Mouse (Mus musculus) adrenal gland, postnatal 25 days (tissue): ENCODE data around the gene Nmrk2. TPM values are rescaled to one million over a fixed set of nuclear protein-coding genes. Genes with fewer than 3 reads are reported as not detected.

ENCODE experiments used
- DNase-seq: peaks from one replicate; pipeline ENCODE4 v3.0.0; 2021; ENCODE audit warnings: mixed read lengths
- total RNA-seq: library from RNA; stranded (reverse); gene quantifications from 2 replicates; pipeline ENCODE4 v1.2.3, GENCODE M21; 2021

Gene Nmrk2
- total RNA-seq, 1 experiment from 2014 or later, result not detected

- no peak for DNase-seq
These were observed 39.6 kb downstream of the Nmrk2 start for GRCm38 (mm10) chr10:81162318-81162652.

GRCm38 (mm10) chr10:81161602-81162317 is 40.1 kb downstream of the Nmrk2 start:
- no peak for DNase-seq

GRCm38 (mm10) chr10:81154736-81155135 is 47.1 kb downstream of the Nmrk2 start:
- DNase-seq, result no peak

GRCm38 (mm10) chr10:81154313-81154712 is 47.5 kb downstream of the Nmrk2 start:
- no peak for DNase-seq

- DNase-seq, result no peak
These were observed 49.2 kb downstream of the Nmrk2 start for GRCm38 (mm10) chr10:81152609-81153008.

- no peak for DNase-seq
These were observed 50.6 kb downstream of the Nmrk2 start for GRCm38 (mm10) chr10:81151261-81151660.

Other genes starting within 250 kb of the Nmrk2 start
- gene Gng7, start 187.1 kb downstream of the Nmrk2 start, total RNA-seq, result 4.5 and 7.8 TPM in 2 replicates
- 1.9 and 2.9 TPM in 2 replicates for gene Diras1, start 176.4 kb downstream of the Nmrk2 start, total RNA-seq
- 45.1 and 80.7 TPM in 2 replicates for gene Slc39a3, start 164.6 kb downstream of the Nmrk2 start, total RNA-seq
- gene Sgta, start 141.9 kb downstream of the Nmrk2 start, total RNA-seq, result 198 and 223 TPM in 2 replicates
- gene Thop1, start 132.0 kb downstream of the Nmrk2 start, total RNA-seq, result 54.3 and 80.2 TPM in 2 replicates
- gene Creb3l3, start 103.2 kb downstream of the Nmrk2 start, total RNA-seq, result 1.6 and 2.7 TPM in 2 replicates
- 182 and 184 TPM in 2 replicates for gene Map2k2, start 96.1 kb downstream of the Nmrk2 start, total RNA-seq
- gene Zbtb7a, start 66.8 kb downstream of the Nmrk2 start, total RNA-seq, result 72.8 and 96.8 TPM in 2 replicates
- 33.1 and 36.9 TPM in 2 replicates for gene Pias4, start 34.1 kb downstream of the Nmrk2 start, total RNA-seq
- 1,495 and 1,572 TPM in 2 replicates for gene Eef2, start 25.4 kb downstream of the Nmrk2 start, total RNA-seq
- gene Dapk3, start 19.0 kb downstream of the Nmrk2 start, total RNA-seq, result 70.8 and 76.5 TPM in 2 replicates
- gene 4930442H23Rik, start 18.2 kb downstream of the Nmrk2 start, total RNA-seq, result not detected in 2 replicates
- gene Atcay, start 28.8 kb upstream of the Nmrk2 start, total RNA-seq, result 1.0 and 2.8 TPM in 2 replicates
- gene Zfr2, start 31.1 kb upstream of the Nmrk2 start, total RNA-seq, result 14.0 and 22.3 TPM in 2 replicates
- gene Matk, start 50.9 kb upstream of the Nmrk2 start, total RNA-seq, result 0.82 and 1.4 TPM in 2 replicates
- 116 and 128 TPM in 2 replicates for gene Mrpl54, start 64.9 kb upstream of the Nmrk2 start, total RNA-seq
- 70.4 and 110 TPM in 2 replicates for gene Apba3, start 64.9 kb upstream of the Nmrk2 start, total RNA-seq
- gene Tjp3, start 89.5 kb upstream of the Nmrk2 start, total RNA-seq, result 0.18 TPM in 1 of 2 replicates, not detected in the other
- 44.6 and 51.8 TPM in 2 replicates for gene Pip5k1c, start 90.9 kb upstream of the Nmrk2 start, total RNA-seq
- gene Cactin, start 119.1 kb upstream of the Nmrk2 start, total RNA-seq, result 44.0 and 45.7 TPM in 2 replicates
- gene Tbxa2r, start 126.7 kb upstream of the Nmrk2 start, total RNA-seq, result 65.7 and 69.5 TPM in 2 replicates
- gene Gipc3, start 141.2 kb upstream of the Nmrk2 start, total RNA-seq, result 4.5 and 4.7 TPM in 2 replicates
- gene Hmg20b, start 148.4 kb upstream of the Nmrk2 start, total RNA-seq, result 102 and 111 TPM in 2 replicates
- gene Mfsd12, start 155.4 kb upstream of the Nmrk2 start, total RNA-seq, result 14.3 and 21.6 TPM in 2 replicates
- 1.4 and 2.4 TPM in 2 replicates for gene 4930404N11Rik, start 163.8 kb upstream of the Nmrk2 start, total RNA-seq
- 49.3 and 51.6 TPM in 2 replicates for gene Fzr1, start 176.5 kb upstream of the Nmrk2 start, total RNA-seq
- gene Dohh, start 182.4 kb upstream of the Nmrk2 start, total RNA-seq, result 48.4 and 52.7 TPM in 2 replicates
- gene Gm48551, start 182.4 kb upstream of the Nmrk2 start, total RNA-seq, result 1.7 TPM in 2 replicates
- 1.5 TPM in 1 of 2 replicates, not detected in the other for gene Gm48552, start 187.0 kb upstream of the Nmrk2 start, total RNA-seq
- 1.4 TPM in 1 of 2 replicates, not detected in the other for gene Smim24, start 191.0 kb upstream of the Nmrk2 start, total RNA-seq